Mouse (Mus musculus) heart, embryonic 15.5 days (tissue): ENCODE measurements around the gene Rgl1. TPM values are rescaled to one million over a fixed set of nuclear protein-coding genes. Genes with fewer than 3 reads are reported as not detected.
A peak's percentile ranks its signal among the peaks of the same experiment; 100 is the strongest.

Experiments
- ATAC-seq: fragments of 200-750 bp; cut with Nextera tagmentation; replicated peaks from 2 replicates; pipeline ENCODE4 v1.8.0; 2017; ENCODE audit warnings: low read depth, moderate TSS enrichment; ENCODE audit not compliant: insufficient number of reproducible peaks, insufficient read depth, low FRiP score
- H3K27ac ChIP-seq: fragments of 300-500 bp; sonication (generic); 2 replicates; pipeline ENCODE4 v1.5.1; 2015; ENCODE audit warnings: mild to moderate bottlenecking, inconsistent platforms
- H3K27me3 ChIP-seq: fragments of 300-500 bp; sonication (generic); 2 replicates; pipeline ENCODE4 v1.6.1; 2015; ENCODE audit warnings: inconsistent platforms
- H3K36me3 ChIP-seq: fragments of 300-500 bp; sonication (generic); 2 replicates; pipeline ENCODE4 v1.6.1; 2015; ENCODE audit warnings: mild to moderate bottlenecking, inconsistent platforms
- H3K4me1 ChIP-seq: fragments of 300-500 bp; sonication (generic); replicated peaks from 2 replicates; pipeline ENCODE4 v1.6.1; 2015; ENCODE audit warnings: inconsistent platforms
- H3K4me2 ChIP-seq: fragments of 300-500 bp; sonication (generic); 2 replicates; pipeline ENCODE4 v1.6.1; 2015; ENCODE audit warnings: inconsistent platforms, mild to moderate bottlenecking, moderate library complexity
- H3K4me3 ChIP-seq: fragments of 300-500 bp; sonication (generic); 2 replicates; pipeline ENCODE4 v1.5.1; 2015; ENCODE audit warnings: mild to moderate bottlenecking, inconsistent platforms
- H3K9ac ChIP-seq: fragments of 300-500 bp; sonication (generic); 2 replicates; pipeline ENCODE4 v1.6.1; 2015; ENCODE audit warnings: mild to moderate bottlenecking, inconsistent platforms
- H3K9me3 ChIP-seq: fragments of 300-500 bp; sonication (generic); replicated peaks from 2 replicates; pipeline ENCODE4 v1.6.1; 2016; ENCODE audit warnings: inconsistent platforms
- WGBS: fragments of 180-500 bp; shearing (Covaris S2); methylation state at CpG from one replicate; pipeline ENCODE4 v1.1.7; 2015; ENCODE audit warnings: mixed read lengths; 5-methylcytosine and 5-hydroxymethylcytosine counted together
- polyA plus RNA-seq: library from polyadenylated mRNA; unstranded; fragments of >200 nt; fragmentation: Nextera tagmentation; extraction: Ambion mirVana; gene quantifications from 2 replicates; pipeline ENCODE4 v1.2.1, GENCODE M21; 2015

Rgl1 gene
- polyA plus RNA-seq, 1 experiment from 2014 or later, result 64.6 TPM

- H3K27me3 ChIP-seq, result no peaks in the 10 kb centered on the region
- H3K27ac ChIP-seq, result no peak overlapping the region
- no peak overlapping the region for H3K9ac ChIP-seq
- H3K9me3 ChIP-seq, result no peaks in the 10 kb centered on the region
- 79% methylated on average over 2 of the region's 2 CpGs for WGBS
- H3K4me1 ChIP-seq, result peaks cover 19% of the 10 kb centered on the region
- H3K36me3 ChIP-seq, result no peaks in the 10 kb centered on the region
- H3K4me2 ChIP-seq, result no peak overlapping the region
- ATAC-seq, result no peak
- H3K4me3 ChIP-seq, result no peak overlapping the region
Observed at GRCm38 (mm10) chr1:152707560-152707959, 58.6 kb downstream of the Rgl1 start.

- no peaks in the 10 kb centered on the region for H3K36me3 ChIP-seq
- ATAC-seq, result no peak
- no peak overlapping the region for H3K9ac ChIP-seq
- no peak overlapping the region for H3K4me3 ChIP-seq
- no peaks in the 10 kb centered on the region for H3K9me3 ChIP-seq
- peak overlapping the region; percentile 85 for H3K27ac ChIP-seq
- 37% methylated on average over 6 of the region's 6 CpGs for WGBS
- no peak overlapping the region for H3K4me2 ChIP-seq
- no peaks in the 10 kb centered on the region for H3K27me3 ChIP-seq
- peaks cover 20% of the 10 kb centered on the region for H3K4me1 ChIP-seq
Observed at GRCm38 (mm10) chr1:152703941-152704340, 62.2 kb downstream of the Rgl1 start.

- H3K9me3 ChIP-seq, result no peaks in the 10 kb centered on the region
- H3K27me3 ChIP-seq, result no peaks in the 10 kb centered on the region
- WGBS, result 13% methylated on average over 6 of the region's 6 CpGs
- H3K36me3 ChIP-seq, result no peaks in the 10 kb centered on the region
- H3K9ac ChIP-seq, result no peak overlapping the region
- H3K4me2 ChIP-seq, result peak overlapping the region; percentile 36
- peak overlapping the region; percentile 85 for H3K27ac ChIP-seq
- ATAC-seq, result peak; percentile 81
- H3K4me1 ChIP-seq, result peaks cover 20% of the 10 kb centered on the region
- H3K4me3 ChIP-seq, result no peak overlapping the region
Observed at GRCm38 (mm10) chr1:152702920-152703319, 63.2 kb downstream of the Rgl1 start.

GRCm38 (mm10) chr1:152701066-152701465 lies 65.1 kb downstream of the Rgl1 start:
- Histone ChIP-seq H3K27ac (no peak overlapping the region), H3K36me3 (no peaks in the 10 kb centered on the region), H3K9me3 (no peaks in the 10 kb centered on the region), H3K9ac (no peak overlapping the region), H3K4me3 (no peak overlapping the region), H3K4me2 (no peak overlapping the region), H3K27me3 (no peaks in the 10 kb centered on the region), H3K4me1 (peaks cover 20% of the 10 kb centered on the region)
- WGBS, result 78% methylated on average over 5 of the region's 5 CpGs
- no peak for ATAC-seq

GRCm38 (mm10) chr1:152697341-152697740 lies 68.8 kb downstream of the Rgl1 start:
- no peak for ATAC-seq
- Histone ChIP-seq H3K4me2 (no peak overlapping the region), H3K27ac (no peak overlapping the region), H3K36me3 (no peaks in the 10 kb centered on the region), H3K4me1 (no peaks in the 10 kb centered on the region), H3K4me3 (no peak overlapping the region), H3K27me3 (no peaks in the 10 kb centered on the region), H3K9me3 (no peaks in the 10 kb centered on the region), H3K9ac (no peak overlapping the region)
- 61% methylated on average over 3 of the region's 3 CpGs for WGBS

- Histone ChIP-seq H3K27ac (no peak overlapping the region), H3K36me3 (no peaks in the 10 kb centered on the region), H3K27me3 (no peaks in the 10 kb centered on the region), H3K4me3 (no peak overlapping the region), H3K4me2 (no peak overlapping the region), H3K4me1 (peaks cover 11% of the 10 kb centered on the region), H3K9ac (no peak overlapping the region), H3K9me3 (no peaks in the 10 kb centered on the region)
- WGBS, result 63% methylated on average over 9 of the region's 9 CpGs
- ATAC-seq, result no peak
Observed at GRCm38 (mm10) chr1:152695491-152695890, 70.7 kb downstream of the Rgl1 start.

- H3K4me3 ChIP-seq, result no peak overlapping the region
- no peaks in the 10 kb centered on the region for H3K27me3 ChIP-seq
- no peaks in the 10 kb centered on the region for H3K36me3 ChIP-seq
- H3K27ac ChIP-seq, result peak overlapping the region; percentile 63
- no peak overlapping the region for H3K9ac ChIP-seq
- H3K4me2 ChIP-seq, result no peak overlapping the region
- H3K4me1 ChIP-seq, result peaks cover 59% of the 10 kb centered on the region
- ATAC-seq, result no peak; the same call in 1 of the 2 replicates
- 46% methylated on average over 4 of the region's 4 CpGs for WGBS
- no peaks in the 10 kb centered on the region for H3K9me3 ChIP-seq
Observed at GRCm38 (mm10) chr1:152689968-152690367, 76.2 kb downstream of the Rgl1 start.

- Histone ChIP-seq H3K4me3 (no peak overlapping the region), H3K27me3 (no peaks in the 10 kb centered on the region), H3K9me3 (no peaks in the 10 kb centered on the region), H3K36me3 (no peaks in the 10 kb centered on the region), H3K4me2 (no peak overlapping the region; the same call in 1 of the 2 replicates), H3K4me1 (peaks cover 77% of the 10 kb centered on the region), H3K9ac (peak overlapping the region; percentile 26; the same call in 1 of the 2 replicates), H3K27ac (peak overlapping the region; percentile 75)
- 14% methylated on average over 8 of the region's 8 CpGs for WGBS
- ATAC-seq, result 0 out of 2 replicates have a peak, but pooled peaks have one; percentile 11
Observed at GRCm38 (mm10) chr1:152687733-152688181, 78.4 kb downstream of the Rgl1 start.

- H3K4me1 ChIP-seq, result peaks cover 82% of the 10 kb centered on the region
- no peaks in the 10 kb centered on the region for H3K36me3 ChIP-seq
- H3K4me3 ChIP-seq, result no peak overlapping the region
- H3K9ac ChIP-seq, result peak overlapping the region; percentile 26; the same call in 1 of the 2 replicates
- H3K27ac ChIP-seq, result peak overlapping the region; percentile 75
- H3K9me3 ChIP-seq, result no peaks in the 10 kb centered on the region
- 12% methylated on average over 6 of the region's 6 CpGs for WGBS
- ATAC-seq, result peak; percentile 44; the same call in 1 of the 2 replicates
- H3K4me2 ChIP-seq, result peak overlapping the region; percentile 40
- no peaks in the 10 kb centered on the region for H3K27me3 ChIP-seq
Observed at GRCm38 (mm10) chr1:152687099-152687730, 78.9 kb downstream of the Rgl1 start.

- Histone ChIP-seq H3K4me2 (no peak overlapping the region), H3K27me3 (no peaks in the 10 kb centered on the region), H3K9ac (no peak overlapping the region), H3K27ac (no peak overlapping the region), H3K9me3 (no peaks in the 10 kb centered on the region), H3K4me1 (peaks cover 88% of the 10 kb centered on the region), H3K36me3 (no peaks in the 10 kb centered on the region), H3K4me3 (no peak overlapping the region)
- ATAC-seq, result no peak
- WGBS, result 59% methylated on average over 3 of the region's 3 CpGs
Observed at GRCm38 (mm10) chr1:152685531-152685930, 80.6 kb downstream of the Rgl1 start.

- Histone ChIP-seq H3K4me2 (0 out of 2 replicates have a peak overlapping the region, but pooled peaks have one; percentile 0), H3K9ac (no peak overlapping the region), H3K9me3 (no peaks in the 10 kb centered on the region), H3K4me1 (peaks cover 74% of the 10 kb centered on the region), H3K4me3 (no peak overlapping the region), H3K27me3 (no peaks in the 10 kb centered on the region), H3K36me3 (no peaks in the 10 kb centered on the region), H3K27ac (peak overlapping the region; percentile 81)
- ATAC-seq, result peak; percentile 85
- WGBS, result 24% methylated on average over 11 of the region's 11 CpGs
Observed at GRCm38 (mm10) chr1:152682368-152683194, 83.6 kb downstream of the Rgl1 start.
